9 mouse cellular contexts compared by ENCODE assay signal in the genomic region with DNA sequence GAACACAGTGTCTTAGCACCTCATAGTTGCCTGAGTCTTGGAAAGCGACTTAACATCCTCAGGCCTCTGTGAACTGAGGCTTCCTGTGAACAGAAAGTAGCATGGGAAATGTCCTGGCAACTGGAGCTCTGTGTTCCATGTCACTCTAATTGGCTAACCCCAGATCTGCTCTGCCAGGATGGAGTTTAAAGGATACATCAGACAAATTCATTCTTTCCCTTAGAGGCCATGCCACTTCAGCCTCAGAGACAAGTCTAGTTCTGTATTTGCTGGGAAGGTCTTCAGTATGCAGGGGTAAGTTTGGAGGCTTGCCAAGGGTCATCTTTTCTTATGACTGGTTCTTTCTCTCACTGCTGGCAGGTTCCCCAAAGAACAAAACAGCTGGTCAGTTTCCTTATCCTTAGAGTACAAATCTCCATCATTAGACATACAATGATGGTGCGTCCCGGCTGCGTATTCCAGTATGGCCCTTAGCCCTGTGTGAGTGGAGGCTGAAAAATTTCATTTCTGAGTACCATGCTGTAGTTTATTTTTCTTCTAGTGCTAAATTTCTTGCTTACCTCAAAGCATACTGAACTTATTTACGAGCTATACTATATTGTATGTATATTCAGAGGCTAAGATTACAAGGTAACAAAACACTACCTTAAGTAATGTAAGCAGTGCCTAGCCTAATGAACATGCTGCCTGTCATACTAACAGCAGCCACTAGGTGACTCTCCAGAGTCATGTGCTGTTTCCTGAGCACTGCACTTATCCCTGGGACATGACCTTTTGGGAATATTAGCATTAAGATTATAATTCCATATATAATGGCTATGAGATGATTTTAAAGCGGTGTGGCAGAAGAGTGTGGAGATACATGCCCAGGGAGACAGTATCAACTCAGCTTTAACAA. TPM values are rescaled to one million over a fixed set of nuclear protein-coding genes. Genes with fewer than 3 reads are reported as not detected.
DNase-seq lines count a peak whose midpoint lies in the region; ATAC-seq and TF ChIP-seq lines count a peak whose summit lies in the region.
"Had no signal": no experiment of that assay in that cellular context is flagged by ENCODE, and none has a peak within 500 bp of the region (broad histone marks: within the 10 kb centered on the region; RNA-seq: fewer than 3 reads in every experiment).

No protein-coding gene starts in this region.

- H3K4me3 ChIP-seq in heart, embryonic 10.5 days, result no peak overlapping the region
- no peak overlapping the region for H3K4me3 ChIP-seq in forebrain, embryonic 13.5 days
- no peak overlapping the region for H3K4me3 ChIP-seq in hindbrain, embryonic 13.5 days
- no peak overlapping the region for H3K4me3 ChIP-seq in lung, postnatal 0 days (ENCODE audit: low read depth, low read length)
- H3K4me3 ChIP-seq: megakaryocyte, embryonic 14.5 days had no signal

- no peak overlapping the region for H3K4me2 ChIP-seq in forebrain, embryonic 13.5 days
- H3K4me2 ChIP-seq in hindbrain, embryonic 13.5 days, result no peak overlapping the region
- H3K4me2 ChIP-seq in lung, postnatal 0 days (replicated peaks; ENCODE audit: low read depth, low read length), result no peak overlapping the region

- H3K36me3 ChIP-seq in heart, embryonic 10.5 days, result peaks cover 32% of the 10 kb centered on the region
- H3K36me3 ChIP-seq in forebrain, embryonic 13.5 days (ENCODE audit: poor library complexity, severe bottlenecking), result peaks cover 35% of the 10 kb centered on the region
- peaks cover 38% of the 10 kb centered on the region for H3K36me3 ChIP-seq in hindbrain, embryonic 13.5 days
- peaks cover 24% of the 10 kb centered on the region for H3K36me3 ChIP-seq in lung, postnatal 0 days (ENCODE audit: insufficient read depth, low read length)

- no peak for TF ChIP-seq EP300 in lung, postnatal 0 days (IDR thresholded peaks at IDR 0.05)

- H3K27me3 ChIP-seq in heart, embryonic 10.5 days (ENCODE audit: insufficient read depth, poor library complexity, severe bottlenecking), result no peaks in the 10 kb centered on the region
- no peaks in the 10 kb centered on the region for H3K27me3 ChIP-seq in forebrain, embryonic 13.5 days
- H3K27me3 ChIP-seq in hindbrain, embryonic 13.5 days, result no peaks in the 10 kb centered on the region
- H3K27me3 ChIP-seq in lung, postnatal 0 days (replicated peaks; ENCODE audit: insufficient read depth, low read length), result no peaks in the 10 kb centered on the region
- H3K27me3 ChIP-seq: megakaryocyte, embryonic 14.5 days had no signal

- H3K9me3 ChIP-seq in heart, embryonic 10.5 days, result no peaks in the 10 kb centered on the region
- no peaks in the 10 kb centered on the region for H3K9me3 ChIP-seq in forebrain, embryonic 13.5 days (replicated peaks)
- no peaks in the 10 kb centered on the region for H3K9me3 ChIP-seq in hindbrain, embryonic 13.5 days
- H3K9me3 ChIP-seq in lung, postnatal 0 days (ENCODE audit: low read length), result no peaks in the 10 kb centered on the region
- H3K9me3 ChIP-seq: megakaryocyte, embryonic 14.5 days had no signal

- WGBS in heart, embryonic 10.5 days, result 64% methylated on average over 6 of the region's 6 CpGs
- WGBS in forebrain, embryonic 13.5 days, result 60% methylated on average over 6 of the region's 6 CpGs
- WGBS in hindbrain, embryonic 13.5 days, result 57% methylated on average over 6 of the region's 6 CpGs
- WGBS in lung, postnatal 0 days, result 55% methylated on average over 6 of the region's 6 CpGs

- peak; percentile 92 for DNase-seq in heart, adult 11 months
- no peak for DNase-seq in heart, embryonic 10.5 days (ENCODE audit: low spot score)
- DNase-seq in cerebellum, adult 11 months, result peak; percentile 53
- DNase-seq in layer of hippocampus, adult 9-11 months, result peak; percentile 59
- peak; percentile 59 for DNase-seq in lung, postnatal 0 days (ENCODE audit: low spot score)
- DNase-seq in retina, postnatal 1 day, result peak; percentile 74

- TF ChIP-seq CTCF in lung, postnatal 0 days (IDR thresholded peaks at IDR 0.05), result peak; percentile 96

- H3K9ac ChIP-seq in forebrain, embryonic 13.5 days, result no peak overlapping the region
- no peak overlapping the region for H3K9ac ChIP-seq in hindbrain, embryonic 13.5 days
- no peak overlapping the region for H3K9ac ChIP-seq in lung, postnatal 0 days (replicated peaks; ENCODE audit: low read depth)

- H3K27ac ChIP-seq in heart, embryonic 10.5 days, result no peak overlapping the region
- H3K27ac ChIP-seq in forebrain, embryonic 13.5 days, result no peak overlapping the region
- peak overlapping the region; percentile 26; the same call in 1 of the 2 replicates for H3K27ac ChIP-seq in hindbrain, embryonic 13.5 days
- no peak overlapping the region for H3K27ac ChIP-seq in lung, postnatal 0 days (ENCODE audit: low read length)

- peak; percentile 84 for ATAC-seq in forebrain, embryonic 13.5 days
- peak; percentile 80 for ATAC-seq in hindbrain, embryonic 13.5 days (ENCODE audit: low FRiP score)
- peak; percentile 68 for ATAC-seq in lung, postnatal 0 days

- no peaks in the 10 kb centered on the region for H3K4me1 ChIP-seq in heart, embryonic 10.5 days
- H3K4me1 ChIP-seq in forebrain, embryonic 13.5 days, result peaks cover 4% of the 10 kb centered on the region; the same call in 1 of the 2 replicates
- H3K4me1 ChIP-seq in hindbrain, embryonic 13.5 days (replicated peaks), result peaks cover 12% of the 10 kb centered on the region; the same call in 1 of the 2 replicates
- no peaks in the 10 kb centered on the region; the same call in 1 of the 2 replicates for H3K4me1 ChIP-seq in lung, postnatal 0 days (ENCODE audit: insufficient read depth, low read depth, low read length)

RNA-seq across cellular contexts. Expression of a gene that starts 11.0 kb away (rescaled TPM):
- polyA plus RNA-seq in heart, embryonic 10.5 days (2016; fragmentation: Nextera tagmentation; extraction: Ambion mirVana), result 30.8 and 34.4 TPM in 2 replicates
- polyA plus RNA-seq in forebrain, embryonic 13.5 days (2015; fragmentation: Nextera tagmentation; extraction: Ambion mirVana), result 125 and 126 TPM in 2 replicates
- 175 and 180 TPM in 2 replicates for polyA plus RNA-seq in hindbrain, embryonic 13.5 days (2015; fragmentation: Nextera tagmentation; extraction: Ambion mirVana)
- polyA plus RNA-seq in lung, postnatal 0 days (2015; fragmentation: Nextera tagmentation; extraction: Ambion mirVana), result 78.8 and 82.3 TPM in 2 replicates

RNA-seq across cellular contexts. Expression of a gene that starts 31.6 kb away (rescaled TPM):
- not detected in 2 replicates for polyA plus RNA-seq in heart, embryonic 10.5 days (2016; fragmentation: Nextera tagmentation; extraction: Ambion mirVana)
- not detected in 2 replicates for polyA plus RNA-seq in forebrain, embryonic 13.5 days (2015; fragmentation: Nextera tagmentation; extraction: Ambion mirVana)
- not detected in 2 replicates for polyA plus RNA-seq in hindbrain, embryonic 13.5 days (2015; fragmentation: Nextera tagmentation; extraction: Ambion mirVana)
- polyA plus RNA-seq in lung, postnatal 0 days (2015; fragmentation: Nextera tagmentation; extraction: Ambion mirVana), result not detected in 2 replicates

RNA-seq across cellular contexts. Expression of a gene that starts 33.7 kb away (rescaled TPM):
- polyA plus RNA-seq in heart, embryonic 10.5 days (2016; fragmentation: Nextera tagmentation; extraction: Ambion mirVana), result not detected in 2 replicates
- polyA plus RNA-seq in forebrain, embryonic 13.5 days (2015; fragmentation: Nextera tagmentation; extraction: Ambion mirVana), result not detected in 2 replicates
- polyA plus RNA-seq in hindbrain, embryonic 13.5 days (2015; fragmentation: Nextera tagmentation; extraction: Ambion mirVana), result 0.10 TPM in 1 of 2 replicates, not detected in the other
- 0.08 and 0.29 TPM in 2 replicates for polyA plus RNA-seq in lung, postnatal 0 days (2015; fragmentation: Nextera tagmentation; extraction: Ambion mirVana)

RNA-seq across cellular contexts. Expression of a gene that starts 37.0 kb away (rescaled TPM):
- 0.20 and 0.28 TPM in 2 replicates for polyA plus RNA-seq in heart, embryonic 10.5 days (2016; fragmentation: Nextera tagmentation; extraction: Ambion mirVana)
- not detected in 2 replicates for polyA plus RNA-seq in forebrain, embryonic 13.5 days (2015; fragmentation: Nextera tagmentation; extraction: Ambion mirVana)
- not detected in 2 replicates for polyA plus RNA-seq in hindbrain, embryonic 13.5 days (2015; fragmentation: Nextera tagmentation; extraction: Ambion mirVana)
- 2.7 and 4.3 TPM in 2 replicates for polyA plus RNA-seq in lung, postnatal 0 days (2015; fragmentation: Nextera tagmentation; extraction: Ambion mirVana)

RNA-seq across cellular contexts. Expression of a gene that starts 47.6 kb away (rescaled TPM):
- polyA plus RNA-seq in heart, embryonic 10.5 days (2016; fragmentation: Nextera tagmentation; extraction: Ambion mirVana), result not detected in 2 replicates
- not detected in 2 replicates for polyA plus RNA-seq in forebrain, embryonic 13.5 days (2015; fragmentation: Nextera tagmentation; extraction: Ambion mirVana)
- not detected in 2 replicates for polyA plus RNA-seq in hindbrain, embryonic 13.5 days (2015; fragmentation: Nextera tagmentation; extraction: Ambion mirVana)
- polyA plus RNA-seq in lung, postnatal 0 days (2015; fragmentation: Nextera tagmentation; extraction: Ambion mirVana), result 0.93 and 1.4 TPM in 2 replicates
